Mouse (Mus musculus) yolk sac, embryonic 10.5 days (tissue): Measurements from ENCODE around the gene Adap2.
A peak's percentile ranks its signal among the peaks of the same experiment; 100 is the strongest.

Source experiments
- DNase-seq: peaks from one replicate; pipeline ENCODE4 v3.0.0-alpha.2; 2017; ENCODE audit warnings: low spot score

Gene Adap2

GRCm38 (mm10) chr11:80199316-80199715 is 45.4 kb downstream of the Adap2 start:
- DNase-seq, result no peak

GRCm38 (mm10) chr11:80199773-80200172 is 45.9 kb downstream of the Adap2 start:
- DNase-seq, result no peak

GRCm38 (mm10) chr11:80200326-80200725 is 46.4 kb downstream of the Adap2 start:
- no peak for DNase-seq

- DNase-seq, result peak; percentile 50
Observed at GRCm38 (mm10) chr11:80202296-80202695, 48.4 kb downstream of the Adap2 start.

- DNase-seq, result no peak
Observed at GRCm38 (mm10) chr11:80204037-80204436, 50.1 kb downstream of the Adap2 start.

GRCm38 (mm10) chr11:80204941-80205340 is 51.0 kb downstream of the Adap2 start:
- no peak for DNase-seq

- DNase-seq, result no peak
Observed at GRCm38 (mm10) chr11:80208465-80208859, 54.6 kb downstream of the Adap2 start.

- DNase-seq, result peak; percentile 93
Observed at GRCm38 (mm10) chr11:80208860-80209800, 55.2 kb downstream of the Adap2 start, which contains the start of gene Rhot1. Gene Rhot1 (plus strand): TSS chr11:80209019.

GRCm38 (mm10) chr11:80210321-80210720 is 56.4 kb downstream of the Adap2 start:
- no peak for DNase-seq

- peak; percentile 26 for DNase-seq
Observed at GRCm38 (mm10) chr11:80212282-80212681, 58.4 kb downstream of the Adap2 start.

- DNase-seq, result no peak
Observed at GRCm38 (mm10) chr11:80215291-80215690, 61.4 kb downstream of the Adap2 start.

GRCm38 (mm10) chr11:80218657-80219293 is 64.9 kb downstream of the Adap2 start:
- no peak for DNase-seq
